Mouse (Mus musculus) lung, embryonic 15.5 days (tissue): ENCODE measurements around the gene Snd1. TPM values are rescaled to one million over a fixed set of nuclear protein-coding genes. Genes with fewer than 3 reads are reported as not detected.
"Not testable (repeated sequence)": the region's sequence is repeated elsewhere in the genome, so short reads cannot be mapped to it uniquely, and the experiment has no call there.

ENCODE experiments used
- ATAC-seq: fragments of 200-750 bp; cut with Nextera tagmentation; 2 replicates; pipeline ENCODE4 v1.8.0; 2017; ENCODE audit warnings: moderate number of reproducible peaks, borderline replicate concordance; ENCODE audit not compliant: low FRiP score, low TSS enrichment; ENCODE audit errors: extremely low read depth
- H3K27ac ChIP-seq: fragments of 300-500 bp; sonication (generic); 2 replicates; pipeline ENCODE4 v1.5.1; 2015; ENCODE audit warnings: moderate library complexity, mild to moderate bottlenecking, inconsistent platforms
- H3K27me3 ChIP-seq: fragments of 300-500 bp; sonication (generic); 2 replicates; pipeline ENCODE4 v1.6.1; 2015; ENCODE audit warnings: inconsistent platforms
- H3K36me3 ChIP-seq: fragments of 300-500 bp; sonication (generic); 2 replicates; pipeline ENCODE4 v1.6.1; 2015; ENCODE audit warnings: inconsistent platforms
- H3K4me1 ChIP-seq: fragments of 300-500 bp; sonication (generic); 2 replicates; pipeline ENCODE4 v1.6.1; 2015; ENCODE audit warnings: inconsistent platforms
- H3K4me2 ChIP-seq: fragments of 300-500 bp; sonication (generic); 2 replicates; pipeline ENCODE4 v1.6.1; 2015; ENCODE audit warnings: inconsistent platforms, mild to moderate bottlenecking, moderate library complexity
- H3K4me3 ChIP-seq: fragments of 300-500 bp; sonication (generic); 2 replicates; pipeline ENCODE4 v1.5.1; 2015; ENCODE audit warnings: mild to moderate bottlenecking, inconsistent platforms
- H3K9ac ChIP-seq: fragments of 300-500 bp; sonication (generic); 2 replicates; pipeline ENCODE4 v1.6.1; 2015; ENCODE audit warnings: inconsistent platforms
- H3K9me3 ChIP-seq: fragments of 300-500 bp; sonication (generic); 2 replicates; pipeline ENCODE4 v1.6.1; 2016; ENCODE audit warnings: inconsistent platforms
- WGBS: fragments of 180-500 bp; shearing (Covaris S2); methylation state at CpG from one replicate; pipeline ENCODE4 v1.1.7; 2015; 5-methylcytosine and 5-hydroxymethylcytosine counted together
- polyA plus RNA-seq: library from polyadenylated mRNA; unstranded; fragments of >200 nt; fragmentation: Nextera tagmentation; extraction: Ambion mirVana; gene quantifications from 2 replicates; pipeline ENCODE4 v1.2.1, GENCODE M21; 2015

Gene Snd1
- polyA plus RNA-seq, 1 experiment from 2014 or later = 131 TPM

DNA sequence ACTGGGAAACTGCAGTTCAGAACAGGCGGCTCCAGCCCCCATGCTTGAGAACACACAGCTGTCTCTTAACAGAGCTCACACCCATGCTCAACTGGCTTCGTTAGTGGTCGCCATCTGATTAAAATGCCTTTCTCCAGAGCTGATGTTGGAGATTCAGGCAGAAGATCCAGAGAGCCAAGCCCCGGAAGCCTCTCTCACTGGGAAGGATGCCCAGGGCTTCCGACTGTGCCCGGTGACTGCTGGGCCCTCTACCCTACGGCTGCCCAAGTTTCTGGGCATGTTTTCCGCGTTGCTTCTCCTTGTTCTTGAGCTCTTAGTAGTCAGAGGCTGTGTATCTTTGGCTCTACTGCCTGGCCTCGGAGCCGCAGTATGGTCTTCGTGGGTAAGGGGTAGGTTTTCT lies 447.4 kb downstream of the Snd1 start:
- H3K4me1 ChIP-seq = no peaks in the 10 kb centered on the region
- WGBS = 87% methylated on average over 12 of the region's 12 CpGs
- H3K9ac ChIP-seq = no peak overlapping the region
- H3K4me3 ChIP-seq = no peak overlapping the region
- no peak for ATAC-seq
- no peak overlapping the region for H3K4me2 ChIP-seq
- H3K27me3 ChIP-seq = no peaks in the 10 kb centered on the region
- no peaks in the 10 kb centered on the region for H3K9me3 ChIP-seq
- H3K36me3 ChIP-seq = no peaks in the 10 kb centered on the region
- H3K27ac ChIP-seq = no peak overlapping the region

DNA sequence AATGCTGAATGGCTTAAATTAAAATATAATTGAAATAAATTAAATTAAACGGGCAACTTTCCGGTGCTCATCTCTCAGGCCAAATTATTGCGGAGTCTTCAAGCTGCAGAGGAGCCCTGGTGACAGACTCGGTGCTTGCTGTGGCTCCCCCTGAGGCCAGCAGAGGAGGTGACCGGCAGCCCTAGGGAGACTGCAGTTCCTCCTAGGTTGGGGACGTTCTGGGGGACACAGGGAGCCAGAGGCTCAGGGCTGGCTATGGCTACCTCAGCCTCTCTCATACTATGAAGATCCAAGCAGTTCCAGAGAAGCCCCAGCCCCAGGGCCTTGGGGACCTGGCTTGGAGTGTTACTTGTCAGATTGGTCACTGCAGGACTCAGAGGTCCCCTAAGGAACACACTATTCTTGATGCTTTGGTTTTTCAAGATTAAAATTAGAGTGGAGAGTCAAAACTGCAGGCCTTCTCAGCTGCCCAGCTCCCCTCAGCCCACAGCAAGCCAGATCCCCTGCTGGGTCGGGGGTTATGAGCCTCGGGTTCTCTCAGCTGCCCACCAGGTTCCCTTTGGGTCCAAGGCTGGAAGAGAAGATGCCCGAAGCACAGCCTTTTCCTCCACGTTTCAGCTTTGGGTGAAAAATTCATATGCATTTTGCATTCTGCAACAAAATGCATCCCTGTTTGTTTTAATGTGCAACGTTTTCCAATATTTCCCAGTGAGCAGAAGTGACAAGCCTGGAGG lies 448.3 kb downstream of the Snd1 start:
- ATAC-seq = no peak
- no peaks in the 10 kb centered on the region for H3K36me3 ChIP-seq
- no peaks in the 10 kb centered on the region for H3K9me3 ChIP-seq
- H3K4me1 ChIP-seq = no peaks in the 10 kb centered on the region
- no peak overlapping the region for H3K4me3 ChIP-seq
- H3K27me3 ChIP-seq = no peaks in the 10 kb centered on the region
- no peak overlapping the region for H3K9ac ChIP-seq
- H3K4me2 ChIP-seq = no peak overlapping the region
- 74% methylated on average over 11 of the region's 11 CpGs for WGBS
- no peak overlapping the region for H3K27ac ChIP-seq

- no peaks in the 10 kb centered on the region for H3K4me1 ChIP-seq
- 77% methylated on average over 10 of the region's 10 CpGs for WGBS
Measured at GRCm38 (mm10) chr6:28923837-28924236, 448.9 kb downstream of the Snd1 start.

GRCm38 (mm10) chr6:28927987-28928386 lies 453.0 kb downstream of the Snd1 start:
- not testable (repeated sequence) for H3K9me3 ChIP-seq, H3K27ac ChIP-seq, ATAC-seq, H3K4me3 ChIP-seq, H3K36me3 ChIP-seq, H3K9ac ChIP-seq, H3K4me2 ChIP-seq, H3K27me3 ChIP-seq
- 78% methylated on average over 11 of the region's 24 CpGs for WGBS
- peaks cover 18% of the 10 kb centered on the region; the same call in 1 of the 2 replicates for H3K4me1 ChIP-seq

More at GRCm38 (mm10) chr6:28923837-28924236, 448.9 kb downstream of the Snd1 start:
- no peak overlapping the region for H3K27ac ChIP-seq
- no peak for ATAC-seq
- H3K9ac ChIP-seq = no peak overlapping the region
- H3K27me3 ChIP-seq = no peaks in the 10 kb centered on the region
- H3K9me3 ChIP-seq = no peaks in the 10 kb centered on the region
- H3K36me3 ChIP-seq = no peaks in the 10 kb centered on the region
- H3K4me3 ChIP-seq = no peak overlapping the region
- H3K4me2 ChIP-seq = no peak overlapping the region

GRCm38 (mm10) chr6:28929169-28929803 lies 454.3 kb downstream of the Snd1 start:
- WGBS = 84% methylated on average over 20 of the region's 25 CpGs
- not testable (repeated sequence) for H3K9ac ChIP-seq, H3K4me2 ChIP-seq, H3K36me3 ChIP-seq, H3K27me3 ChIP-seq, H3K27ac ChIP-seq, ATAC-seq, H3K9me3 ChIP-seq
- peaks cover 18% of the 10 kb centered on the region; the same call in 1 of the 2 replicates for H3K4me1 ChIP-seq
- H3K4me3 ChIP-seq = peak overlapping the region; percentile 4; the same call in 1 of the 2 replicates

DNA sequence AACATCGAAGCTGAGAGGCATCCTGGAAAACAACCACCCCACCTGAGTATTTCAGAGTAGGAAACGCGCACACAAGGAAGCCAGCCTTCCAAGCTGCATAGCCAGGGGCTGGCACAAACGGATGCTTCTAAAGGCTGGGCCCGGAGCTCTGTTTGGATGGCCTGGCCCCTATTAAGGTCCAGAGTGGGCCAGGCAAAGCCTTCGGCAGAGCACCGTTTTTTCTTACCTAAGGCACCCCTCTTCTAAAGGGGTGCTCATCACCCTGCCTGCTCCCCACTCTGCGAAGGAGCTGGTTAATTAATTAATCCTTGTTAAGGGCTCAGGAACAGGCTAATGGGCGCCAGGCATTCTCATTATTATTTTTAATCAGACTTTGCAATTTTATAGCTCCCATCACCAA lies 456.3 kb downstream of the Snd1 start:
- H3K36me3 ChIP-seq = no peaks in the 10 kb centered on the region
- no peak overlapping the region for H3K4me3 ChIP-seq
- peak overlapping the region; percentile 61 for H3K4me2 ChIP-seq
- WGBS = 36% methylated on average over 9 of the region's 9 CpGs
- peaks cover 18% of the 10 kb centered on the region; the same call in 1 of the 2 replicates for H3K4me1 ChIP-seq
- H3K27ac ChIP-seq = no peak overlapping the region
- H3K9me3 ChIP-seq = no peaks in the 10 kb centered on the region
- H3K9ac ChIP-seq = no peak overlapping the region
- H3K27me3 ChIP-seq = no peaks in the 10 kb centered on the region
- ATAC-seq = no peak

DNA sequence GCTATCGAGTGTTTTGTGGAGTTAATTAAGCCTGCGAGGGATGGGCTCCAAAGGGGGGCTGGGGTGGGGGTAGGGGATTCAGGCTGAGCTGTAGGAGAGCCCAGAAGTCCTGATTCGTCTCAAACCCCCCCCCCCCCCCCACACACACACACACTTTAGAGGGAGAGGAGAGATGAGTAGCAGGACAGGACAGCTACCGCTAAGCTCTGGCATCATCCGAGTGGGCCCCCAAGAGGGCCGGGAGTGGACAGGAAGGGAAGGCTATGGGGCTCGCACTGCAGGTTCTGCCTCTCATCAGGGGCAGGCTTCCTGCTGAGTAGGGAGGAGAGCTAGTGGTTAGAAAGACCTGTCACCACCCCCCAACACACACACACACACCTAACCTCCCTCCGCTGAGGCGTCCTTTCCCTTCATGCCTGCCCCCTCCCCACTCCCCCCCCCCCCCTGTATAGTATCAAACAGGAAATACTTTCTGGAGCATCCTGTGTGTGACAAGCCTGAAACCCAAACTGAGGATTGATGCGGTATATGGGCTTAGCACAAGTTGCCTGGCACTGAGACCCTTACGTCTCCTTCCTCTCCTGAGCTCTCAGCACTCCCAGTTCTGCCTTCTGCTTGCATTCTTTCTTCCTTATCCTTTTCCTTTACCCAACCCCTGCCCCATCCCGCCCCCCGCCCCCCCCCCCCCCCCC lies 456.8 kb downstream of the Snd1 start:
- Histone ChIP-seq H3K9me3 (no peaks in the 10 kb centered on the region), H3K4me2 (peak overlapping the region; percentile 61), H3K4me3 (peak overlapping the region; percentile 20; the same call in 1 of the 2 replicates), H3K27me3 (no peaks in the 10 kb centered on the region), H3K4me1 (peaks cover 18% of the 10 kb centered on the region; the same call in 1 of the 2 replicates), H3K27ac (no peak overlapping the region), H3K9ac (no peak overlapping the region), H3K36me3 (no peaks in the 10 kb centered on the region)
- 4% methylated on average over 9 of the region's 13 CpGs for WGBS
- peak; percentile 62; the same call in 1 of the 2 replicates for ATAC-seq

GRCm38 (mm10) chr6:28932328-28932937 lies 457.5 kb downstream of the Snd1 start:
- Histone ChIP-seq H3K27ac (no peak overlapping the region), H3K4me1 (peaks cover 18% of the 10 kb centered on the region; the same call in 1 of the 2 replicates), H3K9me3 (no peaks in the 10 kb centered on the region), H3K4me3 (peak overlapping the region; percentile 20; the same call in 1 of the 2 replicates), H3K27me3 (no peaks in the 10 kb centered on the region), H3K9ac (no peak overlapping the region), H3K36me3 (no peaks in the 10 kb centered on the region), H3K4me2 (peak overlapping the region; percentile 61)
- 10% methylated on average over 18 of the region's 19 CpGs for WGBS
- peak; percentile 35; the same call in 1 of the 2 replicates for ATAC-seq

- H3K27me3 ChIP-seq = no peaks in the 10 kb centered on the region
- no peaks in the 10 kb centered on the region for H3K36me3 ChIP-seq
- H3K27ac ChIP-seq = no peak overlapping the region
- WGBS = 83% methylated on average over 7 of the region's 7 CpGs
- H3K9me3 ChIP-seq = no peaks in the 10 kb centered on the region
- H3K4me2 ChIP-seq = no peak overlapping the region
- no peak for ATAC-seq
- no peak overlapping the region for H3K4me3 ChIP-seq
- no peak overlapping the region for H3K9ac ChIP-seq
- peaks cover 18% of the 10 kb centered on the region; the same call in 1 of the 2 replicates for H3K4me1 ChIP-seq
Measured at GRCm38 (mm10) chr6:28935736-28936135, 460.8 kb downstream of the Snd1 start.

DNA sequence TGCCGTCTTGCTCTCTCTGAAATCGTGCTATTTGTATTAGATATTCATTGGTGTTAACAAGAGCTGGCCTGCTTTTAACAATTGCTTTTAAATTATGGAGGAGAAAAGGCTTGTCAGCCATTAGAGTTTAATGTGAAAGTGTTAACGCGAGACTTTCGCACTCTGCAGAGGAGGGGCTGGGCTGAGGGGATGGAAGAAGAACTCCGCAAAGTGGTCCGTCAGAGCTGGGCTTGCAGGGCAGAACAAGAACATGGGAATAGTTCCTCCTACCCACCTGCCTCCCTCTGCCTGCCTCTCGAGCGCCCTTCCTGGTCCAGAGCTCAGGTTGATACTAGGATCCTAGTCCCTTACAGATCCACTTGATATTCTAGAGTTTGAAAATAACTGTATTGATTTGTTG lies 472.3 kb downstream of the Snd1 start:
- Histone ChIP-seq H3K27me3 (no peaks in the 10 kb centered on the region), H3K4me2 (no peak overlapping the region), H3K9ac (no peak overlapping the region), H3K9me3 (no peaks in the 10 kb centered on the region), H3K27ac (no peak overlapping the region), H3K4me1 (no peaks in the 10 kb centered on the region), H3K4me3 (no peak overlapping the region), H3K36me3 (no peaks in the 10 kb centered on the region)
- 67% methylated on average over 9 of the region's 9 CpGs for WGBS
- no peak for ATAC-seq

- Histone ChIP-seq H3K27me3 (no peaks in the 10 kb centered on the region), H3K4me1 (no peaks in the 10 kb centered on the region), H3K9me3 (no peaks in the 10 kb centered on the region), H3K9ac (no peak overlapping the region), H3K27ac (no peak overlapping the region), H3K36me3 (no peaks in the 10 kb centered on the region), H3K4me2 (no peak overlapping the region), H3K4me3 (no peak overlapping the region)
- WGBS = 16% methylated on average over 12 of the region's 12 CpGs
- no peak for ATAC-seq
Measured at GRCm38 (mm10) chr6:28949269-28949668, 474.3 kb downstream of the Snd1 start.
